Mouse (Mus musculus): ENCODE measurements around the gene Itgb3.
A peak's percentile ranks its signal among the peaks of the same experiment; 100 is the strongest.

- TF ChIP-seq CTCF (IDR thresholded peaks at IDR 0.05; ENCODE audit: insufficient read depth, low read depth, low read length), result no peak
- 0 out of 2 replicates have a peak, but pooled peaks have one; percentile 26 for TF ChIP-seq POLR2A (IDR thresholded peaks at IDR 0.05; ENCODE audit: insufficient read depth, low read depth, low read length)
Measured at GRCm38 (mm10) chr11:104608249-104608920, 585 bp downstream of the Itgb3 start.
